Mouse (Mus musculus): ENCODE measurements around the gene Arhgap24.

DNA sequence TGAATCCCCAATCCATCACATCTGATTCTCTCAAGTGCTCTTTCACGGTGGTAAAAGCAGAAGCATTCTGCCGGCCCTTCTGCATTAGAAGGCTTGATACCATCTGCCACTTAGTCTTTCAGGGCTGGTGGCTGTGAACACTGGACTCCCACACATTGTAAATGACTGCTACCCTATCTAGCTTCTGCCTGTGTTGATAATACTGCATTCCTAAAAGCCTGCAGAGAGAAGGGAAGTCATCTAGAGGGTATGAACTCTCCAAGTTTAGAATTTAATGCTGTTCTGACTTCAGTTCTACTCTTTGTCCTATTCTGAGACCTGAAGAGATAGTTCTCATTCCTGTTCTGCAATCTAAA, 271.1 kb downstream of the Arhgap24 start:
- no peak for TF ChIP-seq CTCF (IDR thresholded peaks at IDR 0.05; ENCODE audit: low read depth, low read length)
- TF ChIP-seq POLR2A (IDR thresholded peaks at IDR 0.05; ENCODE audit: borderline replicate concordance, low read depth, low read length): no peak
